Mouse (Mus musculus) CH12.LX (cell line): ENCODE measurements around the gene Bean1. TPM values are rescaled to one million over a fixed set of nuclear protein-coding genes. Genes with fewer than 3 reads are reported as not detected.
A peak's percentile ranks its signal among the peaks of the same experiment; 100 is the strongest.

Experiments used
- DNase-seq: peaks from one replicate; pipeline ENCODE4 v3.0.0-alpha.2; 2013; ENCODE audit errors: extremely low read depth
- H3K27ac ChIP-seq: 2 replicates; pipeline ENCODE4 v1.5.1; 2012; ENCODE audit warnings: low read depth, mild to moderate bottlenecking, control low read depth, moderate library complexity; ENCODE audit not compliant: insufficient read depth
- H3K27me3 ChIP-seq: replicated peaks from 2 replicates; pipeline ENCODE3; 2012; ENCODE audit warnings: inconsistent platforms
- H3K36me3 ChIP-seq, 2 experiments: replicated peaks in 1 of 2; 2 replicates each; pipeline versions ENCODE3 to v1.6.1; 2012; ENCODE audit warnings: inconsistent platforms in 1 of 2, low read length in 1 of 2, mild to moderate bottlenecking in 1 of 2, mixed read lengths in 1 of 2, moderate library complexity in 1 of 2; ENCODE audit not compliant: control insufficient read depth in 1 of 2, insufficient read depth in 1 of 2
- H3K4me1 ChIP-seq, 2 experiments: 2 replicates each; pipeline ENCODE4 v1.6.1; 2012; ENCODE audit warnings: inconsistent platforms in 1 of 2, moderate library complexity in 1 of 2; ENCODE audit not compliant: insufficient read depth in 2 of 2, control insufficient read depth in 1 of 2
- H3K4me2 ChIP-seq: 2 replicates; pipeline ENCODE4 v1.6.1; 2012; ENCODE audit warnings: low read depth, mild to moderate bottlenecking, control low read depth; ENCODE audit not compliant: poor library complexity, insufficient read depth, severe bottlenecking
- H3K4me3 ChIP-seq, 3 experiments: fragments of 150-350 bp in 1 of 3; sonication (generic) in 1 of 3; replicated peaks in 1 of 3; 2 replicates each; pipeline versions ENCODE3 to v1.5.1; 2011 to 2012; ENCODE audit warnings: low read depth in 2 of 3, low read length in 2 of 3, mild to moderate bottlenecking in 2 of 3, moderate library complexity in 2 of 3, control low read depth in 1 of 3, improper control_type of control experiment in 1 of 3, inconsistent platforms in 1 of 3, mixed read lengths in 1 of 3; ENCODE audit not compliant: poor library complexity in 1 of 3
- H3K79me2 ChIP-seq: replicated peaks from 2 replicates; pipeline ENCODE4 v1.6.1; 2012; ENCODE audit warnings: mild to moderate bottlenecking, moderate library complexity; ENCODE audit not compliant: control insufficient read depth, poor library complexity, insufficient read depth, severe bottlenecking; ENCODE audit errors: extremely low read depth
- H3K9ac ChIP-seq: 2 replicates; pipeline ENCODE4 v1.6.1; 2012; ENCODE audit warnings: low read depth, mild to moderate bottlenecking, control low read depth, moderate library complexity; ENCODE audit not compliant: insufficient read depth
- H3K9me3 ChIP-seq: replicated peaks from 2 replicates; pipeline ENCODE3; 2012; ENCODE audit warnings: low read length, inconsistent platforms, mixed read lengths
- BHLHE40 ChIP-seq: IDR thresholded peaks from 2 replicates; pipeline ENCODE4 v1.6.1; 2011; ENCODE audit warnings: mild to moderate bottlenecking, low read depth, low read length, improper control_type of control experiment
- CHD1 ChIP-seq: IDR thresholded peaks from 2 replicates; pipeline ENCODE4 v1.6.1; 2012; ENCODE audit warnings: low read depth, low read length, improper control_type of control experiment, inconsistent platforms
- CHD2 ChIP-seq: IDR thresholded peaks from 2 replicates; pipeline ENCODE4 v1.6.1; 2011; ENCODE audit warnings: low read length, improper control_type of control experiment
- CTCF ChIP-seq, 2 experiments: IDR thresholded peaks in 1 of 2; conservative IDR thresholded peaks in 1 of 2; 2 replicates each; pipeline ENCODE4 v1.5.1; 2011 to 2012; ENCODE audit warnings: low read depth in 2 of 2, low read length in 2 of 2, improper control_type of control experiment in 1 of 2, inconsistent platforms in 1 of 2, mild to moderate bottlenecking in 1 of 2, moderate library complexity in 1 of 2
- ELF1 ChIP-seq: IDR thresholded peaks from 2 replicates; pipeline ENCODE4 v1.6.1; 2014; ENCODE audit warnings: low read depth, mild to moderate bottlenecking, inconsistent platforms, low read length, improper control_type of control experiment
- EP300 ChIP-seq: IDR thresholded peaks from 2 replicates; pipeline ENCODE4 v1.6.1; 2011; ENCODE audit warnings: low read length, improper control_type of control experiment
- ETS1 ChIP-seq: conservative IDR thresholded peaks from 2 replicates; pipeline ENCODE4 v1.6.1; 2012; ENCODE audit warnings: low read depth, mild to moderate bottlenecking, inconsistent platforms, low read length, improper control_type of control experiment, moderate library complexity
- GABPA ChIP-seq: IDR thresholded peaks from 2 replicates; pipeline ENCODE4 v1.6.1; 2012; ENCODE audit warnings: low read depth, low read length, improper control_type of control experiment, inconsistent platforms; ENCODE audit not compliant: insufficient replicate concordance
- HCFC1 ChIP-seq: IDR thresholded peaks from 2 replicates; pipeline ENCODE4 v1.6.1; 2012; ENCODE audit warnings: low read depth, mild to moderate bottlenecking, inconsistent platforms, low read length, improper control_type of control experiment
- IRF4 ChIP-seq: IDR thresholded peaks from 2 replicates; pipeline ENCODE4 v1.6.1; 2014; ENCODE audit warnings: low read depth, mild to moderate bottlenecking, inconsistent platforms, low read length, improper control_type of control experiment
- JUND ChIP-seq: conservative IDR thresholded peaks from 2 replicates; pipeline ENCODE4 v1.6.1; 2011; ENCODE audit warnings: low read depth, low read length, improper control_type of control experiment
- KAT2A ChIP-seq: IDR thresholded peaks from 2 replicates; pipeline ENCODE4 v1.6.1; 2012; ENCODE audit warnings: low read length, improper control_type of control experiment, inconsistent platforms; ENCODE audit not compliant: insufficient replicate concordance
- MAFK ChIP-seq: IDR thresholded peaks from 2 replicates; pipeline ENCODE4 v1.6.1; 2011; ENCODE audit warnings: low read length, improper control_type of control experiment; ENCODE audit not compliant: insufficient replicate concordance
- MAX ChIP-seq: IDR thresholded peaks from 2 replicates; pipeline ENCODE4 v1.6.1; 2011; ENCODE audit warnings: low read length, improper control_type of control experiment
- MAZ ChIP-seq: IDR thresholded peaks from 2 replicates; pipeline ENCODE4 v1.6.1; 2012; ENCODE audit warnings: low read depth, mild to moderate bottlenecking, inconsistent platforms, low read length, improper control_type of control experiment, moderate library complexity
- MEF2A ChIP-seq: IDR thresholded peaks from 2 replicates; pipeline ENCODE4 v1.6.1; 2014; ENCODE audit warnings: low read depth, mild to moderate bottlenecking, inconsistent platforms, low read length, improper control_type of control experiment, borderline replicate concordance
- NELFE ChIP-seq: IDR thresholded peaks from 2 replicates; pipeline ENCODE4 v1.6.1; 2011; ENCODE audit warnings: low read depth, low read length, improper control_type of control experiment
- NRF1 ChIP-seq: IDR thresholded peaks from 2 replicates; pipeline ENCODE4 v1.6.1; 2014; ENCODE audit warnings: low read depth, mild to moderate bottlenecking, inconsistent platforms, low read length, improper control_type of control experiment, moderate library complexity
- PAX5 ChIP-seq: IDR thresholded peaks from 2 replicates; pipeline ENCODE4 v1.6.1; 2012; ENCODE audit warnings: low read length, inconsistent platforms, mixed read lengths
- POLR2A ChIP-seq: IDR thresholded peaks from 2 replicates; pipeline ENCODE4 v1.6.1; 2011; ENCODE audit warnings: low read depth, mild to moderate bottlenecking, improper control_type of control experiment, low read length
- POLR2AphosphoS2 ChIP-seq: IDR thresholded peaks from 2 replicates; pipeline ENCODE4 v1.6.1; 2011; ENCODE audit warnings: low read depth, low read length, improper control_type of control experiment
- RAD21 ChIP-seq: IDR thresholded peaks from 2 replicates; pipeline ENCODE4 v1.6.1; 2011; ENCODE audit warnings: low read depth, mild to moderate bottlenecking, low read length, improper control_type of control experiment, moderate library complexity
- SIN3A ChIP-seq: IDR thresholded peaks from 2 replicates; pipeline ENCODE4 v1.6.1; 2012; ENCODE audit warnings: low read length, improper control_type of control experiment, inconsistent platforms
- SMC3 ChIP-seq: IDR thresholded peaks from 2 replicates; pipeline ENCODE4 v1.6.1; 2011; ENCODE audit warnings: low read depth, low read length, improper control_type of control experiment
- TCF12 ChIP-seq: IDR thresholded peaks from 2 replicates; pipeline ENCODE4 v1.6.1; 2014; ENCODE audit warnings: low read depth, mild to moderate bottlenecking, inconsistent platforms, low read length, improper control_type of control experiment
- USF1 ChIP-seq: IDR thresholded peaks from 2 replicates; pipeline ENCODE4 v1.6.1; 2014; ENCODE audit warnings: low read depth, mild to moderate bottlenecking, inconsistent platforms, low read length, improper control_type of control experiment
- USF2 ChIP-seq: conservative IDR thresholded peaks from 2 replicates; pipeline ENCODE4 v1.6.1; 2011; ENCODE audit warnings: low read depth, low read length, improper control_type of control experiment
- dilution Hi-C: fragments of 300-500 bp; cut with MboI; formaldehyde crosslinking; loops from 2 replicates; pipeline ENCODE4 v1.14.3; 2020; ENCODE audit warnings: low sequenced_read_pairs; ENCODE audit not compliant: extremely low pct_unique_long_range_greater_than_20kb, extremely low pct_ligation_motif_present
- in situ Hi-C: fragments of 300-500 bp; cut with MboI; formaldehyde crosslinking; loops from 3 replicates; pipeline ENCODE4 v1.14.3; 2019; ENCODE audit warnings: low sequenced_read_pairs, low pct_ligation_motif_present, low pct_unique_long_range_greater_than_20kb, mixed read lengths
- polyA plus RNA-seq: library from polyadenylated mRNA; unstranded; fragments of >175 nt; gene quantifications from 2 replicates; pipeline ENCODE4 v1.2.1, GENCODE M21; 2012; ENCODE audit warnings: low read depth; ENCODE audit not compliant: insufficient read length
- total RNA-seq, 2 experiments: library from RNA; depleted of rRNA; stranded (reverse); fragments of 300-350 nt in 1 of 2; fragments of >200 nt in 1 of 2; gene quantifications; 2 replicates each; pipeline ENCODE4 v1.2.3; 2012 to 2014

Bean1 gene
- total and polyA plus RNA-seq, 3 experiments: not detected

DNA sequence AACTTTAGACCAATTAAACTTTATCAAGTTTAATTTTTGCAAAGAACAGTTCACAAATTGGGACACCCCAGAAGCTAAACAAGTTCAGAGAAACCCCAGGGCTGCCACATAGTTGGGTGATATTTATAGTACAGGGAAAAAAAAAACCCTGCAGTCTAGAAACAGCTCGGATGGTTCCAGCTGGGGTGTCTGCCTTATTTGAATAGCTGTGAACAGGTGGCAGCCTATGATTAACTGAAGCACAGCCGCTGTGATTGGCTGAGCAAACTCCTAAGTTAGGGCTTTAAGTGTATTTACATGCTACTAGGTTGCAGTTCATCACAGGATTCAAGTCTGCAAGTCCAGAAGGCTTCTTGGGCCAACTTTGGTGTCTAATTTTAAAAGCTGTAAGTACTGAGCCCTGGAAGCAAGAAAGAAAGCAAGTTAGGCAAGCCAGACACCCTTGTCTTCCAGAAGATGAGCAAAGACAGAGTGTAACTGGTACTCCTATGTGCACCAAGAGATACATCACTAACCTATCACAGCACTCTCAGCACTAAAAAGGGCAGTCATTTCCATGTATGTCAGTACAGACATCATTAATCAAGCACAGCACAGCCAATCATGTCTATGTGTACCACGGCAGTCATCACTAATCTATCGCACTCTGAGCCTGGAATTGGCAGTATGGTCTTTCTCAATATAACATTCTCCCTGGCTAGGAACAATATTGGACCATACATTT, 42.9 kb upstream of the Bean1 start (continued):
- TF ChIP-seq ELF1 (0 out of 2 replicates have a peak, but pooled peaks have one; percentile 21), JUND (peak; percentile 23), IRF4 (peak; percentile 87), NELFE (peak; percentile 24; the same call in 1 of the 2 replicates)

GRCm38 (mm10) chr8:104130916-104131315, 39.3 kb upstream of the Bean1 start:
- TF ChIP-seq PAX5 (no peak), NRF1 (no peak), MAZ (no peak), POLR2A (no peak), MAX (no peak), CTCF (conservative IDR thresholded peaks at IDR 0.05 in 1 of 2, IDR thresholded peaks at IDR 0.05 in 1 of 2; ENCODE audit: low read depth in 2 of 2, low read length in 2 of 2) (no peak), SIN3A (no peak), CHD2 (no peak), KAT2A (no peak), ETS1 (no peak), IRF4 (no peak), POLR2AphosphoS2 (no peak), NELFE (no peak)
- no peak for DNase-seq
- Histone ChIP-seq H3K9me3 (peaks cover 2% of the 10 kb centered on the region), H3K27ac (no peak overlapping the region), H3K79me2 (no peaks in the 10 kb centered on the region), H3K27me3 (no peaks in the 10 kb centered on the region), H3K9ac (no peak overlapping the region), H3K4me3 (no peak overlapping the region), H3K4me2 (no peak overlapping the region), H3K4me1 (peaks cover 12 to 53% of the 10 kb centered on the region in 2 experiments), H3K36me3 (peaks cover 0 to 5% of the 10 kb centered on the region in 2 experiments)
- in situ Hi-C loops (no loop called here), dilution Hi-C loops (no loop called here)

GRCm38 (mm10) chr8:104131414-104131975, 38.7 kb upstream of the Bean1 start:
- DNase-seq: no peak
- H3K27ac ChIP-seq: no peak overlapping the region
- dilution Hi-C loops (no loop called here), in situ Hi-C loops (no loop called here)
- peaks cover 8 to 47% of the 10 kb centered on the region in 2 experiments for H3K4me1 ChIP-seq
- no peaks in the 10 kb centered on the region for H3K79me2 ChIP-seq
- no peak overlapping the region for H3K4me2 ChIP-seq
- no peak overlapping the region for H3K4me3 ChIP-seq
- H3K9me3 ChIP-seq: peaks cover 2% of the 10 kb centered on the region
- H3K9ac ChIP-seq: no peak overlapping the region
- no peak for TF ChIP-seq JUND
- no peak for TF ChIP-seq CHD1
- TF ChIP-seq MAFK: no peak
- TF ChIP-seq EP300: no peak
- TF ChIP-seq IRF4: no peak
- no peak for TF ChIP-seq NRF1
- TF ChIP-seq POLR2A: no peak
- no peak for TF ChIP-seq SIN3A
- no peak for TF ChIP-seq ETS1
- TF ChIP-seq SMC3: no peak
- TF ChIP-seq TCF12: no peak
- TF ChIP-seq MAZ: no peak
- no peak for TF ChIP-seq USF2
- TF ChIP-seq NELFE: no peak
- no peak for TF ChIP-seq RAD21
- no peak for TF ChIP-seq GABPA
- no peak for TF ChIP-seq USF1
- no peak for TF ChIP-seq HCFC1
- TF ChIP-seq BHLHE40: no peak
- TF ChIP-seq MEF2A: no peak
- no peaks in the 10 kb centered on the region for H3K27me3 ChIP-seq
- peaks cover 0 to 5% of the 10 kb centered on the region in 2 experiments for H3K36me3 ChIP-seq
